Mouse (Mus musculus): ENCODE data around the gene Stx6. TPM values are rescaled to one million over a fixed set of nuclear protein-coding genes. Genes with fewer than 3 reads are reported as not detected.

The Stx6 gene
- total and polyA plus RNA-seq, 3 experiments = 26.0 to 33.4 (median 31.8) TPM

DNA sequence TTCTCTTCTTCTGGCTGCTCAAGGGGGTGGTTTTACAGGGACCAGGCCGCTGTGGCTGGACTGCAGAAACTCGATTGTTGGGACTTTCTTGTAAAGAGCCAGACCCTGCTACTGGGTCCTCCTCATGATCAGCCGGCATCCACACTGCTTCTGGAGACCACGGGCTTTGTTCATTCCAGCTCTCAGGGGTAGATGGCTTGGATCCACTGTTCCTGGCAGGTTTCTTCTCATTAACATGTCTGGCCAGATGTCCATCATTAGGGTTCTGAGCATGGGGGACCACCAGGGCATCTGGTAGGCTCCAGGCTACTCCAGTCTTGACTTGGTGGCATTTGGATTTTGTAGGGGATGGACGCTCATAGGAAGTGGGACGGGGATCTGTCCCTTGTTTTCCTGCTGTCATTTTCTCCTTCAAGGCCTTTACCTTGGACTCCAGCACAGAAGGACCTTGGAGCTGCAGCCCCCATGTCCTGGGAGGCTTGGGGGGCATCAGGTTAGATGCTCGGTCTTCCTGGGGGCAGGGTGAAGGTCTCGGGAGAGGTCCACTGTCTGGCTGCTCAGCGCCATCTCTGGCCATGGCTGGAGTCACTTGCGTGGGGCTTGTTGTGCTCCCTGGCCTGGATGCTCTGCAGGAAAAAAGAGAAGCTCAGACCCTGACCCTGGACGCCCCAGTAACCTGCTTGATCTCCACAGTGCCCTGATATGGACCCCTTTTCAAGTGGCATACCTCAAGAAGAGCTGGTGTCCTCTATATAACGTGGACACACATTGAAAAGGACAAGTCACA is 83.4 kb downstream of the Stx6 start:
- no peak overlapping the region for H3K4me2 ChIP-seq (ENCODE audit: insufficient read depth, low read depth, poor library complexity, severe bottlenecking)
- no peak for TF ChIP-seq JUND (conservative IDR thresholded peaks at IDR 0.05; ENCODE audit: low read depth, low read length)
- in situ Hi-C loops (cut with MboI; ENCODE audit: low pct_ligation_motif_present, low pct_unique_long_range_greater_than_20kb, low sequenced_read_pairs) = no loop called here
- H3K4me1 ChIP-seq (ENCODE audit: control insufficient read depth in 1 of 2, insufficient read depth in 2 of 2) = peaks cover 0 to under 1% of the 10 kb centered on the region in 2 experiments; a peak in 1 of 4 replicates
- dilution Hi-C loops (cut with MboI; ENCODE audit: extremely low pct_ligation_motif_present, extremely low pct_unique_long_range_greater_than_20kb, low sequenced_read_pairs) = no loop called here
- no peak overlapping the region for H3K4me3 ChIP-seq (replicated peaks in 1 of 3; ENCODE audit: low read depth in 2 of 3, low read length in 2 of 3, poor library complexity in 1 of 3)
- H3K27ac ChIP-seq (ENCODE audit: insufficient read depth, low read depth) = no peak overlapping the region
- H3K9ac ChIP-seq (ENCODE audit: insufficient read depth, low read depth) = no peak overlapping the region
- H3K36me3 ChIP-seq (replicated peaks in 1 of 2; ENCODE audit: control insufficient read depth in 1 of 2, insufficient read depth in 1 of 2, low read length in 1 of 2) = no peaks in the 10 kb centered on the region
- H3K9me3 ChIP-seq (replicated peaks; ENCODE audit: low read length) = peaks cover 3% of the 10 kb centered on the region
- peaks cover 2% of the 10 kb centered on the region for H3K27me3 ChIP-seq (replicated peaks)
- no peaks in the 10 kb centered on the region for H3K79me2 ChIP-seq (replicated peaks; ENCODE audit: control insufficient read depth, extremely low read depth, insufficient read depth, poor library complexity, severe bottlenecking)
- no peak for DNase-seq (ENCODE audit: extremely low read depth)

DNA sequence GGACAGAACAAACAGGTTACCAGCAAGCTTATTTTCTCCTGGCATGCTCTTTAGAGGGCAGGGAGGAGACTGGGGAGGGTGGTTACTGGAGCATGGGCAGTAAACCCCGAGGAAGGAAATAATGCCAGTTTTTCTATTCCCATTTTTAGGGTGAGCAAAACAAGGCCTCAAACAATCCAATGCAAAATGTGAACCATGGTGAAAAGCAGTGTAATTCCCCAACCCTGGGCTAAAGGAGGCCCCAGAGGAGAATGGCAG is 83.9 kb downstream of the Stx6 start:
- H3K4me2 ChIP-seq (ENCODE audit: insufficient read depth, low read depth, poor library complexity, severe bottlenecking) = no peak overlapping the region
- H3K36me3 ChIP-seq (replicated peaks in 1 of 2; ENCODE audit: control insufficient read depth in 1 of 2, insufficient read depth in 1 of 2, low read length in 1 of 2) = no peaks in the 10 kb centered on the region
- no peaks in the 10 kb centered on the region for H3K27me3 ChIP-seq (replicated peaks)
- dilution Hi-C loops (cut with MboI; ENCODE audit: extremely low pct_ligation_motif_present, extremely low pct_unique_long_range_greater_than_20kb, low sequenced_read_pairs) (no loop called here), in situ Hi-C loops (cut with MboI; ENCODE audit: low pct_ligation_motif_present, low pct_unique_long_range_greater_than_20kb, low sequenced_read_pairs) (no loop called here)
- H3K9me3 ChIP-seq (replicated peaks; ENCODE audit: low read length) = peaks cover 3% of the 10 kb centered on the region
- no peak for DNase-seq (ENCODE audit: extremely low read depth)
- no peaks in the 10 kb centered on the region for H3K79me2 ChIP-seq (replicated peaks; ENCODE audit: control insufficient read depth, extremely low read depth, insufficient read depth, poor library complexity, severe bottlenecking)
- H3K4me3 ChIP-seq (replicated peaks in 1 of 3; ENCODE audit: low read depth in 2 of 3, low read length in 2 of 3, poor library complexity in 1 of 3) = no peak overlapping the region
- no peak overlapping the region for H3K27ac ChIP-seq (ENCODE audit: insufficient read depth, low read depth)
- H3K4me1 ChIP-seq (ENCODE audit: control insufficient read depth in 1 of 2, insufficient read depth in 2 of 2) = no peaks in the 10 kb centered on the region
- no peak for TF ChIP-seq RCOR1 (conservative IDR thresholded peaks at IDR 0.05; ENCODE audit: low read depth, low read length)
- no peak for TF ChIP-seq NELFE (IDR thresholded peaks at IDR 0.05; ENCODE audit: low read depth, low read length)
- TF ChIP-seq HCFC1 (IDR thresholded peaks at IDR 0.05; ENCODE audit: low read depth, low read length) = no peak
- no peak for TF ChIP-seq TBP (conservative IDR thresholded peaks at IDR 0.05; ENCODE audit: low read depth, low read length)
- TF ChIP-seq GABPA (IDR thresholded peaks at IDR 0.05; ENCODE audit: insufficient replicate concordance, low read depth, low read length) = no peak
- no peak for TF ChIP-seq CHD1 (IDR thresholded peaks at IDR 0.05; ENCODE audit: low read depth, low read length)
- TF ChIP-seq MEF2A (IDR thresholded peaks at IDR 0.05; ENCODE audit: borderline replicate concordance, low read depth, low read length) = no peak
- no peak for TF ChIP-seq E2F4 (IDR thresholded peaks at IDR 0.05; ENCODE audit: insufficient replicate concordance, low read depth, low read length)
- no peak for TF ChIP-seq SIN3A (IDR thresholded peaks at IDR 0.05; ENCODE audit: low read length)
- no peak for TF ChIP-seq USF2 (conservative IDR thresholded peaks at IDR 0.05; ENCODE audit: low read depth, low read length)
- H3K9ac ChIP-seq (ENCODE audit: insufficient read depth, low read depth) = no peak overlapping the region
